Mouse (Mus musculus) adipocyte (in vitro differentiated cells): ENCODE measurements around the gene Brms1.

Experiments
- DNase-seq: peaks from one replicate; pipeline ENCODE4 v3.0.0-alpha.2; 2016; ENCODE audit warnings: low spot score

Brms1 gene

DNA sequence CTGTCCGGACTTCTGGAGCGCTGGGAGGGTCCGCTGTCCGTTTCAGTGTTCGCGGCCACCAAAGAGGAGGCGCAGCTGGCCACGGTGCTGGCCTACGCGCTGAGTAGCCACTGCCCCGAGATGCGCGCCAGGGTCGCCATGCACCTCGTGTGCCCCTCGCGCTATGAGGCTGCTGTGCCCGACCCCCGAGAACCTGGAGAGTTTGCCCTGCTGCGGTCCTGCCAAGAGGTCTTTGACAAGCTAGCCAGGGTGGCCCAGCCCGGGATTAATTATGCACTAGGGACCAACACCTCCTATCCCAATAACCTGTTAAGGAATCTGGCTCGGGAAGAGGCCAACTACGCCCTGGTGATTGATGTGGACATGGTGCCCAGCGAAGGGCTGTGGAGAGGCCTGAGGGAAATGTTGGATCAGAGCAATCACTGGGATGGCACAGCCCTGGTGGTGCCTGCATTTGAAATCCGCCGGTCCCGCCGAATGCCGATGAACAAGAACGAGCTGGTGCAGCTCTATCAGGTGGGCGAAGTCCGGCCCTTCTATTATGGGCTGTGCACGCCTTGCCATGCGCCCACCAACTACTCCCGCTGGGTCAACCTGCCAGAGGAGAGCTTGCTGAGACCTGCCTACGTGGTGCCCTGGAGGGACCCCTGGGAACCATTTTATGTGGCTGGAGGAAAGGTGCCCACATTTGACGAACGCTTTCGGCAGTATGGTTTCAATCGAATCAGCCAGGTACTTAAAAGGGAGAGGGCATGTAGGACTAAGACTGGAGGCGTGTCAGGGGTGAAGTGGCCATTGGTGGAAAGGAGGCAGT, 1.6 kb upstream of the Brms1 start:
- no peak for DNase-seq

- DNase-seq, result no peak
Measured at GRCm38 (mm10) chr19:5041588-5041987, 434 bp downstream of the Brms1 start.

DNA sequence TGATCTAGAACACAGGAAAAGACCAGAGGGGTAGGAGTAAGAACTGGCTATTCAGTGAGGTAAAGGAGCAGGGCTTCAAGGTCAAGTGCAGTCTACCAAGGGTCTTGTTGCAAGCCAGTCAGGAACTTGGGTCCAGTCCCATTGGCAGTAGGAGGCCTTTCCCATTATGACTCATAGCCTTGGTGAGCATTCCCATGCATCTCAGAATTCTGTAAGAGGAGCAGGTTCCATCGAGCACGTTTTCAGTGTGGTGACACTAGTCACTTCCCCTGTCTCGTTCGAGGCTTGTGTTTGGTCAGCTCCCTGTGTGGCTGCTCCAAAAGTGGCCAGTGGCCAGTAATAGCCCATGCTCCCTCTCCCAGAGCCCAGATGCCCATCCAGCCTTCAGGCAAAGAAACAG, 4.4 kb downstream of the Brms1 start:
- no peak for DNase-seq

GRCm38 (mm10) chr19:5048138-5049056, 7.2 kb downstream of the Brms1 start:
- no peak for DNase-seq

DNA sequence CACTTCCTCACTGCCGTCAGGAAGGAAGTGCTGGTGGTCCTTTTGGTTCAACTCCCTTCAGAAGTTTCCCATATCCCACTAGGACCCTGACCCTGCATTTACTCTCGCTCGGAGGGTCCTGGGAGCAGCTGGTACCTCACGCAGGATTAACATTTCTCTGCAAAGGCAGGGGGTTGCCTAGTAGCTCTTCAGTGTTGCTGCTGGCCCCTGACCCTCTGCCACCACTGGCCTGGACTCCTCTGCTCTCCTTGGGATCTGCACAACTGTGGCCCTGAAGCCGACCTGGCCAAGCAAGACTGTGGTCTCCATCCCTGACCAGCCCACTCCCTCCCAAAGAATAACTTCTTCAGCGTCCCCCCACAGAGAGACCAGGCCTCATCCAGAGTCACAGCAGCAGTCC, 8.2 kb downstream of the Brms1 start:
- DNase-seq, result no peak

DNA sequence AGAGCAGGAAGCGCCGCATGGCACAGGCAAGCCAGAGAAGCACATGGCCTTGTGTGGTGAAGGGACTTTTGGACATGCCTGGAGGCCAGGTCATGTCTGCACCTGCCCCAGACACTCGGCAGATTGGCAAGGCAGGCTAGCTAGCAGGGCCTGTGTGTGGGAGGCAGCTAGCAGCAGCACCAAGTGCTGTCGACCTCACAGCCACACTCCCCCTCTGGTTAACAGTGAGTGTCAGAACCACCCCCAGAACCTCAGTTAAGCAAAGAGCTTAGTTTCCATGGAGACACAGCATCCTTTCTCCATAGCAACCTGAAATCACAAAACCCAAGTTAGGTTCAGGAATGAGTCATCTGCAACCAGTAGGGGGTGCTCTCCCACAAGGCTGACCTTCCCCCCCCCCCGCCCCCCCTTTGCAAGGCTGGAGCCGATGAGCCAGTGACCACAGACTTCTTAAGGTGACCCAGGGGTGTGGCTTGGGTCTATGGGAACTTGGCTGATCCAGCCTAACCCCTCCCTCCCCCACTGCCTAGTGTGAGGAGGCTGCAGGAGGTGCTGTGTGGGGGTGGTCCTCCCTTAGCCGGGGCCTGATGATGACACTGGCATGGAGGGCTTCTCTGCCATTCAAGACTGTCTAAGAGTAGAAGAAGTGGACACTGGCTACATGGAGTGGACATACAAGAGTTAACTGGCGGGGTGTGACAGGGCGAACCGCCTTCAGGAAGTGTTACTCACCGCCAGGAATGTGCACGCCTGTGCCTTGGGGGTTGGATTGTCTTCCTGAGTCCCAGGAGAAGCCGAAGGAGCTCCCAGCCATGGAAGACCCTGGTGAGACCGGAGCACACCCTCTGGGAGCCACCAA, 9.1 kb downstream of the Brms1 start, which contains the start of gene Rin1:
Gene Rin1, plus strand, starts transcription at position 435 of the 859 bp plus-strand sequence.
- peak; percentile 77 for DNase-seq

GRCm38 (mm10) chr19:5051031-5051430, 9.9 kb downstream of the Brms1 start:
- DNase-seq, result no peak

GRCm38 (mm10) chr19:5051515-5051914, 10.4 kb downstream of the Brms1 start:
- no peak for DNase-seq

GRCm38 (mm10) chr19:5052166-5052822, 11.1 kb downstream of the Brms1 start:
- no peak for DNase-seq

DNA sequence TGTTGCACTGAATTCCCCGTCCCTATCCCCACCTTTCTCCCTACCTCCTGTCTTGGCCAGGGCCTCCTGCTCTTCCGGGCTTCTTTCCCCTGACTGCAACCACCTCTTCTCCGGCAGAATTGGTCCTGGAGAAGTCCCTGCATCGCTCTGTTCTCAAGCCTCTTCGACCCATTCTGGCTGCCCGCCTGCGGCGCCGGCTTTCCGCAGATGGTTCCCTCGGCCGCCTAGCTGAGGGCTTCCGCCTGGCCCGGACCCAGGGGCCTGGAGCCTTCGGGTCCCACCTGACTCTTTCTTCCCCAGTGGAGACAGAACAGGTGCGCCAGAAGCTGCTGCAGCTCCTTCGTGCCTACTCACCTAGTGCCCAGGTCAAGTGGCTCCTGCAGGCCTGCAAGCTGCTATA, 11.7 kb downstream of the Brms1 start:
- no peak for DNase-seq

DNA sequence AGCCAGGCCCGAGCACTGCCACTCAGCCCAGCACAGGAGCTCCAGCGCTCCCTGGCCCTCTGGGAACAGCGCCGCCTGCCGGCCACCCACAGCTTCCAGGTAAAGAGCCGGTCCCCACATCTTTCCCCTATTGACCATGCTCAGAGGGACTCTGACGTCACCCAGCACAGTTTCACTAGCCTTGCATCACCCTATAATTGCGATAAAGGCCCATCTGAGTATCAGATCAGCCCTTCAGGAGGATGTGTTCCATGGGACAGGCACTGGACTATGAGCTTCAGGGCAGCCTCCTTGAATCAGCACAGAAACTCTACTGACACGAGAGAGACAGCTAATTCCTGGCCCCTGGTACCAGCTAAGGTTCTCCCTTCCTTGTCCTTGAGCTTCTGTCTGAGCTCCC, 12.8 kb downstream of the Brms1 start:
- peak; percentile 43 for DNase-seq

- DNase-seq, result no peak
Measured at GRCm38 (mm10) chr19:5056251-5056650, 15.1 kb downstream of the Brms1 start.

DNA sequence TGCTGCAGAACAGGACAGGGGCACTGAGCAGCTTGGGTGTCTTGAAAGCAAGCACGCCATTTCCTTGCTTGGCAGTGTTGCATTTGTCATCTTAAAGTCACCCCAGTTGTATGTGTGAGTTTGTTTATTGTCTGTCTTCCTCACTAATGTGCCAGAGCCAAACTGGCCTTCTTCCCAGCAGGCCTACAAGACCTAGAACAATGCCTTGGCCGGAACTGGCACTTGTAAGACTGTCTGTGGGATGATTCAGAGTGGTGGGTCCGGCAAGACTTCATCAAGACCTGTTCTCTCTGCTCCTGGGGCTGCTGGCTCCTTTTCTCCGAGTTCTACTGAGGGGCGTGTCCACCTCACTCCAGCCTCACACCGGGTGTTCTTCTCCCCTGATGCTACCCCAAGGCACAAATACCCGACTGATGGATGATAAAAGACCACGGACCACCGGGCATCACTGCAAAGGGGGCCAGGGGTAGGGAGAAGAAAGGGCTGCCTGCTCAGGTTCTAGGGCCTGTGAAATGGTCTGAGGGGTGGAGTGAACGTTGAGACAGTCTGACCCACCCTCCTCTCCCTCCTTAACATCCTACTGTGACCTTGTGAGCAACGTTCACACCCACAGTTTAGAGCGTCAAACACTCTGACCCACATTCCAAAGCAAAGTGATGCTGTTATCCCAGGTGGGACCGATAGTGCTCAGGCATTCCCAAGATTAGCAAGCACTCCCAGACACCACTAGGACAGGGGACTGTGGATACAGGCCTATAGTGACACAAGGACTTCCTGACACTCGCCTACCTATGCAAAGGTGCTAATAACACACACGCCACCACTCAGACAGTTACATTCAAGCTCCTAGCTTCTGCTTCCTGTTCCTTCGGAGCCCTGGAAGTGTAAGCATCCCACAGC, 17.0 kb downstream of the Brms1 start:
- peak; percentile 72 for DNase-seq

- no peak for DNase-seq
Measured at GRCm38 (mm10) chr19:5058801-5059771, 17.9 kb downstream of the Brms1 start.

DNA sequence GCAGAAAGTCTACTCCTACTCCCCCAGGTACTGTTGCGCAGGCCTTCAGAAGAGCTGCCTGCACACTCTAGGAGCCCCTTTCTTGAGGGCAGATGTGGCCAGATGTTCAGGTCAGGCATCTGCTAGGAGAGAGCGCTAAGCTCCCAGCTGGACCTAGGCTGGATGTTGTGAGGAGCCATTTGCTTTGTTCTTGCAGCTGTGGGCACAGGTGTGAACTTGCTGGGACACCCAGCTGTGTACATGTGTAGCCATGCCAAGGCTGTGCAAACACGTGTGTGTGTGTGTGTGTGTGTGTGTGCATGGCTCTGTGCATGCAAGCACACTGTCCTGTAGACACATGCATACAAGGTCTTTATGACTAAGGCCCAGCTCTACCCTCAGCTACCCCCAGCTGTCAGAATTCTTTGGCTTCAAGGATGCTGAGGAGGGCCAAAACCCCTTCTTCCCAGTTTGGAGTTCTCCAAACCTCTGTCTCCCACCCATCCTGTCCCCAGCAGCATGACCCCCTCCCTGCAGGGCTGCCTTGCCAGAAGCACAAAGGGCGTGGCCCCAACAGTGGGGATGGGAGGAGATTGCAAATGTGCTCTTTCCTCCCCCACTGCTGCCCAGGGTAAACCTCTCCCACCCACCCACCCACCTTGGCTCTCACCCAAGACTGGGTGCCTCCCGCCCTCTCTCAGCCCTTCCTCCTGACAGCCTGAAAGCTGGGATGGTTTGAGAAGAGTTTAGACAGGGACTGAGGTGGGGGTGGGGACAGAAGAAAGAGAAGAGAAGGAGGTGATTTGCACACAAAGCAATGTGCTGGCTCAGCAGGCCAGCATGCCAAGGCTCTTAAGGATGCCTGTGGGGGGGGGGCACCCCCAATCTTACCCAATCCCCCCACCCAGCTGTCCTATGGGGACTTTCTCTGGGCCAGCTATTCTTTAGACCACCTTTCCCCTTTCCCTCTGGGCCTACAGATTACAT, 19.5 kb downstream of the Brms1 start:
- DNase-seq, result no peak

DNA sequence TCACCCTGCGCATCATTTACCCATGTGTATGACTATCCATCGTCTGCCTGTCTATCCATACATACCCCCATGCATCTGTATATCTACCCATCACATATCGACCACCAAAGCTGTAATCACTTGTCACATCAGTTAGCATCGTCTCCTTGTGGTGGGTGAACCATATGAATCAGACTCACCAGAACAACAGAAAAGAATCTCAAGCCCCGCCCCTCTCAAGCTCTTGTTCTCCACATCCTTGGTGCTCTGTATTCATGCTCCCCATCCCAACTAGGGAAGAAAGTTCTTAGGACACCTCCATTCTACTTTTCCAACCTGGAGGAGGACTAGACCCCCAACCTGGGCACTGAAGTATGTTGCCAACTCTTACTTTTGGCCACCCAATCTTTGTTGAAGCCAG, 20.9 kb downstream of the Brms1 start:
- no peak for DNase-seq

- DNase-seq, result no peak
Measured at GRCm38 (mm10) chr19:5062446-5062845, 21.3 kb downstream of the Brms1 start.

GRCm38 (mm10) chr19:5065104-5065503, 23.9 kb downstream of the Brms1 start:
- peak; percentile 52 for DNase-seq
